Mouse (Mus musculus) neural tube, embryonic 14.5 days (tissue): Measurements from ENCODE around the gene Xrcc6. TPM values are rescaled to one million over a fixed set of nuclear protein-coding genes. Genes with fewer than 3 reads are reported as not detected.

Experiments used
- ATAC-seq: fragments of 200-750 bp; cut with Nextera tagmentation; 2 replicates; pipeline ENCODE4 v1.8.0; 2017; ENCODE audit warnings: low read depth, mild to moderate bottlenecking, moderate TSS enrichment, moderate library complexity
- H3K27ac ChIP-seq: fragments of 300-500 bp; sonication (generic); 2 replicates; pipeline ENCODE4 v1.5.1; 2014; ENCODE audit warnings: low read depth, mild to moderate bottlenecking, control low read depth, low read length, moderate library complexity, mixed read lengths
- H3K27me3 ChIP-seq: fragments of 300-500 bp; sonication (generic); 2 replicates; pipeline ENCODE4 v1.6.1; 2014; ENCODE audit warnings: low read length; ENCODE audit not compliant: control insufficient read depth, insufficient read depth
- H3K36me3 ChIP-seq: fragments of 300-500 bp; sonication (generic); 2 replicates; pipeline ENCODE4 v1.6.1; 2014; ENCODE audit warnings: low read length, mixed read lengths; ENCODE audit not compliant: control insufficient read depth, insufficient read depth
- H3K4me1 ChIP-seq: fragments of 300-500 bp; sonication (generic); 2 replicates; pipeline ENCODE4 v1.6.1; 2014; ENCODE audit warnings: low read length; ENCODE audit not compliant: control insufficient read depth, insufficient read depth
- H3K4me2 ChIP-seq: fragments of 300-500 bp; sonication (generic); 2 replicates; pipeline ENCODE4 v1.6.1; 2014; ENCODE audit warnings: mild to moderate bottlenecking, low read depth, low read length, control low read depth
- H3K4me3 ChIP-seq: fragments of 300-500 bp; sonication (generic); 2 replicates; pipeline ENCODE4 v1.5.1; 2014; ENCODE audit warnings: low read depth, low read length, control low read depth, mixed read lengths
- H3K9ac ChIP-seq: fragments of 300-500 bp; sonication (generic); replicated peaks from 2 replicates; pipeline ENCODE4 v1.6.1; 2014; ENCODE audit warnings: low read depth, mild to moderate bottlenecking, control low read depth, low read length, mixed read lengths
- H3K9me3 ChIP-seq: fragments of 300-500 bp; sonication (generic); 2 replicates; pipeline ENCODE4 v1.6.1; 2016; ENCODE audit warnings: low read length; ENCODE audit not compliant: control insufficient read depth
- WGBS: fragments of 180-500 bp; shearing (Covaris S2); extraction: QIAGEN DNeasy Blood & Tissue Kit; methylation state at CpG from one replicate; pipeline ENCODE4 v1.1.7; 2014; 5-methylcytosine and 5-hydroxymethylcytosine counted together
- polyA plus RNA-seq: library from polyadenylated mRNA; unstranded; fragments of >200 nt; fragmentation: Nextera tagmentation; extraction: Ambion mirVana; gene quantifications from 2 replicates; pipeline ENCODE4 v1.2.1, GENCODE M21; 2014

The Xrcc6 gene
- polyA plus RNA-seq, 1 experiment from 2014 or later = 48.6 TPM

DNA sequence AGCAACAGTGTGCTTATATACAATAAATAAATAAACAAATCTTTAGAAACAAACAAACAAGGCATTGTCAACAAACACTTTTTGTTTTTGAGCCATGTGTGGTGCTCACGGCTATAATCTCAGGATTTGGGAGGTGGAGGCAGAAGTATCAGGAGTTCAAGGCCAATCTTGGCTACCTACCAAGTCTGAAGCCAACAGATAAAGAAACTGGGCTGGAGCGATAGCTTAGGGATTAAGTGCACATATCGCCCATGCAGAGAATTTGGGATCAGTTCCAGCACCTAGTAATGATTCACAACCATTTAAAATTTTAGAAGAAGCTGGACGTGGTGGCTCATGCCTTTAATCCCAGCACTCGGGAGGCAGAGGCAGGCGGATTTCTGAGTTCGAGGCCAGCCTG, 85.9 kb downstream of the Xrcc6 start:
- 94% methylated on average over 7 of the region's 7 CpGs for WGBS
- no peaks in the 10 kb centered on the region for H3K36me3 ChIP-seq
- H3K4me3 ChIP-seq = no peak overlapping the region
- no peak overlapping the region for H3K4me2 ChIP-seq
- peaks cover 11% of the 10 kb centered on the region for H3K27me3 ChIP-seq
- H3K9me3 ChIP-seq = no peaks in the 10 kb centered on the region
- H3K4me1 ChIP-seq = no peaks in the 10 kb centered on the region
- no peak for ATAC-seq
- H3K27ac ChIP-seq = no peak overlapping the region
- H3K9ac ChIP-seq = no peak overlapping the region

DNA sequence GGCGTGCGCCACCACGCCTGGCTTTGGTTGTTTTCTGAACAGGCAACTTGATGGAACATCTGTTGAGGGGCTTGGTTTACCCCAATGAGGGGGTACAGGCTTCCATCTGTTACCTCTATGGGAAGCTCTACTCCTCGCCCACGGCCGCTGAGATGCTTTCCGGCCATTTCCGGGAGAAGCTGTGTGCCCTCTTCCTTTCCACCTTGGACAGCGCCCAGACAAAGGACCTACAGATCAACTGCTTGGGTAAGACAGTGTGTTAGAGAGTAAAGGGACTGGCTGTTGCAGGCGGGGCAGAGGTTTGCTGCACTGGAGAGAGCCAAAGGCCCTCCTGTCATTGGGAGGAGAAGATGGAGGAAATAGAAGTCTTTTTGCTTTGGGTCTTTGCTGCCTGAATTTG, 92.2 kb downstream of the Xrcc6 start:
- H3K4me2 ChIP-seq = no peak overlapping the region
- H3K9ac ChIP-seq = no peak overlapping the region
- H3K4me1 ChIP-seq = no peaks in the 10 kb centered on the region
- H3K9me3 ChIP-seq = no peaks in the 10 kb centered on the region
- no peak for ATAC-seq
- H3K27me3 ChIP-seq = no peaks in the 10 kb centered on the region
- no peak overlapping the region for H3K27ac ChIP-seq
- H3K36me3 ChIP-seq = no peaks in the 10 kb centered on the region
- 66% methylated on average over 10 of the region's 10 CpGs for WGBS
- H3K4me3 ChIP-seq = no peak overlapping the region

DNA sequence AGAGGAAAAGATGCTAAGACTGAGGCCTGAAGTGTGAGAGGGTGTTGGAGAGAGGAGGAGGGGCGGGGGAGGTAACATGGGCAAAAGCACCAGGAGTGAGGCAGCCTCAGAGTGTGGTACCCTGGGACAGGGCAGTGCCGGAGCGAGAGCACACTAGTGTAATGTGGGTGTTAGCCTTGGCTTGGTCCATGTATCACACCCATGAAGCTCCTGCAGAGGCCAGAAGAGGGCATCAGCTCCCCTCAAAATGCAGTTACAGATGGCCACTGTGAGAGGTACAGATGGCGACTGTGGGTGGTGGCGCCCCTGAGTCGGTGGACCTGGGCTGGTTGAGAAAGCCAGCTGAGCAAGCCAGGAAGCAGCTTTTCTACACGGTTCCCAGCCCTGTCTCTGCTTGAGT, 93.5 kb downstream of the Xrcc6 start:
- H3K4me1 ChIP-seq = no peaks in the 10 kb centered on the region
- H3K4me2 ChIP-seq = no peak overlapping the region
- no peak overlapping the region for H3K27ac ChIP-seq
- H3K9me3 ChIP-seq = no peaks in the 10 kb centered on the region
- H3K36me3 ChIP-seq = no peaks in the 10 kb centered on the region
- ATAC-seq = no peak
- WGBS = 44% methylated on average over 7 of the region's 7 CpGs
- H3K27me3 ChIP-seq = no peaks in the 10 kb centered on the region
- H3K4me3 ChIP-seq = no peak overlapping the region
- no peak overlapping the region for H3K9ac ChIP-seq

DNA sequence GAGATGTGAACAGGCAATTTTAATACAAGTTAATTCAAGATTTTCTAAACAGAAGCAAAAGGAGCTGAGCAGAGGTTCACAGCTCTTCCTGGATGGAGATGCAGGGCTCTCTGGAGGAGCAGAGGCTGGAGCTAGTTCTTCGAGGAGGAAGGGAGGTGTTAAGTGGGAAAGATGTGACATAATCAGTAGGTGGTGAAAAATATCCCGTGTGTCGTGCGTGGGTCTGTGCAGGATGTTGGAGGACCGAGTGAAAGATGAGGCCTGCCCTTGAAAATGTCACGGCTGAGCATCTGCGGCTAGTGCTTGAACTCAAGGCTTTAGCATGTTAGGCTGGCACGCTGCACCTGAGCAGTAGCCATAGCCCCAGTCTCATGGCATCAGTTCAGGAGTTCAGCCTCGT, 98.0 kb downstream of the Xrcc6 start:
- Histone ChIP-seq H3K27ac (no peak overlapping the region), H3K36me3 (no peaks in the 10 kb centered on the region), H3K9me3 (no peaks in the 10 kb centered on the region), H3K4me1 (no peaks in the 10 kb centered on the region), H3K9ac (no peak overlapping the region), H3K4me3 (no peak overlapping the region), H3K4me2 (no peak overlapping the region), H3K27me3 (no peaks in the 10 kb centered on the region)
- no peak for ATAC-seq
- WGBS = 87% methylated on average over 9 of the region's 9 CpGs

DNA sequence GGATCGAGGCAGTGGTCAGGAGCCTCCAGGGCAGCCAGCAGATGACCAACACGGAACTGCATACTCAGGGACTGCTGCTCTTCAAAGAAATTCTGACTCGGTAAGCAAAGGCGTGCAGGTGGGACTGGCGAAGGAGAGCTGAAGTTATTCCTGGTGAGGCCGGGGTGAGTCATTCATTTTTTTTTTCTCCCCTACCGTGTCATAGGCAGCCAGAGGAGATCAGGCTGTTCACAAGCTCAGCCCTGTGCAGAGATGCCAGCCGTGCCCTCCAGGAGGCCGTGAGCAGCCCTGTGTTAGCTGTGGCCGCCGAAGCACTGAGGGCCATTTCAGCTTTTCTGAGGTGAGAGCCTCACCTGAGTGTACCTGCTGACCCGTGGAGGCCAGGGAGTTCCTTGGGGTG, 98.5 kb downstream of the Xrcc6 start:
- Histone ChIP-seq H3K27ac (no peak overlapping the region), H3K36me3 (no peaks in the 10 kb centered on the region), H3K9me3 (no peaks in the 10 kb centered on the region), H3K27me3 (no peaks in the 10 kb centered on the region), H3K9ac (no peak overlapping the region), H3K4me2 (no peak overlapping the region), H3K4me3 (no peak overlapping the region), H3K4me1 (no peaks in the 10 kb centered on the region)
- no peak for ATAC-seq
- 81% methylated on average over 12 of the region's 12 CpGs for WGBS

DNA sequence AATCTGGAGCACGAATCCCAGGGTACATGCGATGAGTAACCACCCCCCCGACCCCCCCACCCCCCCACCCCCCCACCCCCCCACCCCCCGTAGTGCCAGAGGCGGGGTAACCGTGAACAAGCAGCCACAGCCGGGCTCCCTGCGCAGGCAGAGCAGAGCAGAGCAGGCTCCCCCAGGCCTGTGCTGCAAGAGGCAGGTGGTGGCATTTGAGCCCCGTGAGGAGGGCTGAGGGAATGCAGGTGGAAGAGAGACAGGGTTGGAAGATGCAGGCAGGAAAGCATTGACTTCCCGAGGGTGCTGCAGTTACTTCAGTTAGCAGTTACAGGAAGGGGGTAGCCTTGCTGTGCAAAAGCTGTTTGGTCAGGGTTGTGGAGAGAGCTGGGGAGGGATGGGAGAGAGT, 99.6 kb downstream of the Xrcc6 start:
- ATAC-seq = no peak
- no peak overlapping the region for H3K4me2 ChIP-seq
- no peaks in the 10 kb centered on the region for H3K36me3 ChIP-seq
- 14% methylated on average over 10 of the region's 10 CpGs for WGBS
- H3K9me3 ChIP-seq = no peaks in the 10 kb centered on the region
- H3K4me3 ChIP-seq = no peak overlapping the region
- H3K27ac ChIP-seq = no peak overlapping the region
- H3K4me1 ChIP-seq = no peaks in the 10 kb centered on the region
- H3K27me3 ChIP-seq = no peaks in the 10 kb centered on the region
- no peak overlapping the region for H3K9ac ChIP-seq

Other genes starting within 250 kb of the Xrcc6 start
- gene Zc3h7b, start 242.8 kb upstream of the Xrcc6 start, polyA plus RNA-seq = 49.6 and 72.6 TPM in 2 replicates
- gene Rangap1, start 242.3 kb upstream of the Xrcc6 start, polyA plus RNA-seq = 105 and 117 TPM in 2 replicates
- gene Tef, start 185.4 kb upstream of the Xrcc6 start, polyA plus RNA-seq = 17.9 and 19.3 TPM in 2 replicates
- 12.4 and 13.4 TPM in 2 replicates for gene Tob2, start 129.0 kb upstream of the Xrcc6 start, polyA plus RNA-seq
- gene Phf5a, start 115.9 kb upstream of the Xrcc6 start, polyA plus RNA-seq = 129 and 138 TPM in 2 replicates
- gene Aco2, start 115.5 kb upstream of the Xrcc6 start, polyA plus RNA-seq = 278 and 281 TPM in 2 replicates
- gene Polr3h, start 61.6 kb upstream of the Xrcc6 start, polyA plus RNA-seq = 88.1 and 98.4 TPM in 2 replicates
- 170 and 208 TPM in 2 replicates for gene Csdc2, start 51.1 kb upstream of the Xrcc6 start, polyA plus RNA-seq
- gene Pmm1, start 26.9 kb upstream of the Xrcc6 start, polyA plus RNA-seq = 78.6 and 96.6 TPM in 2 replicates
- gene 1700029P11Rik, start 7.3 kb upstream of the Xrcc6 start, polyA plus RNA-seq = not detected in 2 replicates
- 58.3 and 58.7 TPM in 2 replicates for gene Desi1, start 46.0 kb downstream of the Xrcc6 start, polyA plus RNA-seq
- gene Snu13, start 59.8 kb downstream of the Xrcc6 start, polyA plus RNA-seq = 231 and 251 TPM in 2 replicates
- not detected in 2 replicates for gene 4930407I10Rik, start 71.3 kb downstream of the Xrcc6 start, polyA plus RNA-seq
- not detected in 2 replicates for gene Mei1, start 82.2 kb downstream of the Xrcc6 start, polyA plus RNA-seq
- 12.7 and 12.8 TPM in 2 replicates for gene Ccdc134, start 140.1 kb downstream of the Xrcc6 start, polyA plus RNA-seq
- 141 and 164 TPM in 2 replicates for gene Srebf2, start 159.3 kb downstream of the Xrcc6 start, polyA plus RNA-seq
- 2.9 and 6.9 TPM in 2 replicates for gene Shisa8, start 225.0 kb downstream of the Xrcc6 start, polyA plus RNA-seq
- 0.32 and 1.4 TPM in 2 replicates for gene Tnfrsf13c, start 236.5 kb downstream of the Xrcc6 start, polyA plus RNA-seq